Mouse (Mus musculus) mouse trophoblast stem cell (cell line): Measurements from ENCODE around the gene Skint11.
"Not testable (repeated sequence)": the region's sequence is repeated elsewhere in the genome, so short reads cannot be mapped to it uniquely, and the experiment has no call there.

Experiments
- in situ Hi-C, 2 experiments: fragments of 300-500 bp; cut with MseI, MboI; formaldehyde crosslinking; loops; 2 replicates in 1 of 2; 3 replicates in 1 of 2; pipeline ENCODE4 v1.15.1; 2025

Skint11 gene

GRCm38 (mm10) chr4:114163084-114163483 is at the start of gene Skint11:
Skint11 (plus strand) TSS chr4:114163384.
- in situ Hi-C loops = no loop called here

GRCm38 (mm10) chr4:114161149-114161548 is 2.0 kb upstream of the Skint11 start:
- in situ Hi-C loops = no loop called here

GRCm38 (mm10) chr4:114172898-114173297 is 9.7 kb downstream of the Skint11 start:
- in situ Hi-C loops = not testable (repeated sequence)

- in situ Hi-C loops = not testable (repeated sequence)
Observed at GRCm38 (mm10) chr4:114256906-114257305, 93.7 kb downstream of the Skint11 start.
